ENCODE assay signal across 8 mouse cellular contexts in genomic region chr7:63896968-63897468, GRCm38 (mm10). TPM values are rescaled to one million over a fixed set of nuclear protein-coding genes. Genes with fewer than 3 reads are reported as not detected.
A peak's percentile ranks its signal among the peaks of the same experiment; 100 is the strongest.
DNase-seq lines count a peak whose midpoint lies in the region; ATAC-seq and TF ChIP-seq lines count a peak whose summit lies in the region.

No protein-coding gene starts in this region.

- peak; percentile 60; the same call in 1 of the 2 replicates for TF ChIP-seq POLR2A in cortical plate, adult 2 months (IDR thresholded peaks at IDR 0.05; ENCODE audit: extremely low read depth, insufficient read depth, low read length)

- peak; percentile 75 for ATAC-seq in activated CD4-positive, CD25-positive, alpha-beta regulatory T cell, adult 4 months
- ATAC-seq in hindbrain, embryonic 16.5 days = peak; percentile 83

- no peaks in the 10 kb centered on the region for H3K36me3 ChIP-seq in hindbrain, embryonic 16.5 days (ENCODE audit: control insufficient read depth, insufficient read depth, low read length)
- no peaks in the 10 kb centered on the region for H3K36me3 ChIP-seq in macrophage (ENCODE audit: inconsistent target)

- no peaks in the 10 kb centered on the region for H3K9me3 ChIP-seq in hindbrain, embryonic 16.5 days (ENCODE audit: control insufficient read depth, low read length)

- TF ChIP-seq CTCF in cortical plate, adult 2 months (IDR thresholded peaks at IDR 0.05; ENCODE audit: extremely low read depth, insufficient read depth, low read length) = 0 out of 2 replicates have a peak, but pooled peaks have one; percentile 29
- TF ChIP-seq CTCF in gastrocnemius, adult 2 months (IDR thresholded peaks at IDR 0.05) = peak; percentile 56
- TF ChIP-seq CTCF in left cerebral cortex, adult 2 months (IDR thresholded peaks at IDR 0.05) = peak; percentile 54

- peak overlapping the region; percentile 64 for H3K4me2 ChIP-seq in hindbrain, embryonic 16.5 days (ENCODE audit: low read length)

- peak overlapping the region; percentile 97 for H3K27ac ChIP-seq in cortical plate, adult 2 months (ENCODE audit: insufficient read depth, low read length)
- H3K27ac ChIP-seq in gastrocnemius, adult 2 months = peak overlapping the region; percentile 98
- H3K27ac ChIP-seq in hindbrain, embryonic 16.5 days (ENCODE audit: low read depth, low read length) = peak overlapping the region; percentile 58; the same call in 1 of the 2 replicates
- peak overlapping the region; percentile 98 for H3K27ac ChIP-seq in left cerebral cortex, adult 2 months
- H3K27ac ChIP-seq in macrophage = peak overlapping the region; percentile 45

- peak; percentile 98 for DNase-seq in gastrocnemius, adult 2 months
- peak; percentile 87 to 91 for DNase-seq in left cerebral cortex, adult 2 months (ENCODE audit: extremely low spot score in 1 of 2, low spot score in 2 of 2)
- peak; percentile 46 for DNase-seq in retina, postnatal 7 days (ENCODE audit: low read depth, low spot score)
- DNase-seq in urinary bladder, adult 18-20 months (ENCODE audit: low spot score in 2 of 2) = peak; percentile 68 to 90

- H3K9ac ChIP-seq in hindbrain, embryonic 16.5 days (ENCODE audit: low read depth, low read length) = peak overlapping the region; percentile 58

- intact Hi-C loops in gastrocnemius, adult 2 months (cut with DNase I) = loop anchor here (1.0 to 5.0 kb wide), 4 partner anchors 14 to 40 kb away; no protein-coding TSS in a partner anchor
- intact Hi-C loops in left cerebral cortex, adult 2 months (cut with DNase I) = loop anchor here (1.0 to 2.0 kb wide), 6 partner anchors 16 to 142 kb away; no protein-coding TSS in a partner anchor

- peak overlapping the region; percentile 11 for H3K4me3 ChIP-seq in cortical plate, adult 2 months (ENCODE audit: insufficient read depth, low read length)
- H3K4me3 ChIP-seq in gastrocnemius, adult 2 months = peak overlapping the region; percentile 66
- peak overlapping the region; percentile 33 for H3K4me3 ChIP-seq in hindbrain, embryonic 16.5 days (ENCODE audit: low read length)
- H3K4me3 ChIP-seq in left cerebral cortex, adult 2 months = peak overlapping the region; percentile 40
- H3K4me3 ChIP-seq in macrophage (ENCODE audit: inconsistent target) = peak overlapping the region; percentile 8; the same call in 1 of the 2 replicates

- 3% methylated on average over 22 of the region's 22 CpGs for WGBS in hindbrain, embryonic 16.5 days
- 3% methylated on average over 20 of the region's 22 CpGs for WGBS in macrophage (ENCODE audit: missing documents)

- H3K79me2 ChIP-seq in macrophage (ENCODE audit: inconsistent target) = peaks cover 99% of the 10 kb centered on the region

- no peaks in the 10 kb centered on the region for H3K27me3 ChIP-seq in hindbrain, embryonic 16.5 days (replicated peaks; ENCODE audit: control insufficient read depth, insufficient read depth, low read length)

- H3K4me1 ChIP-seq in cortical plate, adult 2 months (ENCODE audit: control insufficient read depth, insufficient read depth, low read length) = peaks cover 33% of the 10 kb centered on the region
- H3K4me1 ChIP-seq in hindbrain, embryonic 16.5 days (ENCODE audit: control insufficient read depth, insufficient read depth, low read depth, low read length) = peaks cover 29% of the 10 kb centered on the region

RNA-seq across cellular contexts. Expression of gene E030018B13Rik, which starts 19.6 kb away (rescaled TPM):
- polyA plus RNA-seq in activated CD4-positive, CD25-positive, alpha-beta regulatory T cell, adult 4 months (2017; shearing (Covaris generic)) = under 1 TPM in 1 of 2 experiments, not detected in 1; 0.56 TPM
- not detected in 2 replicates for polyA plus RNA-seq in cortical plate, adult 2 months (2012; rRNA removed)
- under 1 TPM in 1 of 2 experiments, not detected in 1; 0.22 TPM for total RNA-seq in gastrocnemius, adult 2 months (2021)
- polyA plus RNA-seq in hindbrain, embryonic 16.5 days (2015; fragmentation: Nextera tagmentation; extraction: Ambion mirVana) = not detected in 2 replicates
- not detected for total RNA-seq in left cerebral cortex, adult 2 months (2021)
- not detected for total RNA-seq in macrophage (2018; cell fraction: chromatin; rRNA removed)
- total RNA-seq in macrophage (2018; cell fraction: cytosol; rRNA removed) = not detected
- under 1 TPM in 1 of 26 experiments, not detected in 25; 0.57 TPM for total RNA-seq in macrophage (2018; cell fraction: nucleus; rRNA removed)
- not detected in 3 replicates for polyA plus RNA-seq in macrophage (2018)

RNA-seq across cellular contexts. Expression of gene Klf13, which starts 41.7 kb away (rescaled TPM):
- polyA plus RNA-seq in activated CD4-positive, CD25-positive, alpha-beta regulatory T cell, adult 4 months (2017; shearing (Covaris generic)) = 100 to 1,000 TPM; 153 to 178 TPM
- 59.6 and 64.2 TPM in 2 replicates for polyA plus RNA-seq in cortical plate, adult 2 months (2012; rRNA removed)
- 10 to 100 TPM; 56.6 to 59.6 TPM for total RNA-seq in gastrocnemius, adult 2 months (2021)
- 22.1 and 23.9 TPM in 2 replicates for polyA plus RNA-seq in hindbrain, embryonic 16.5 days (2015; fragmentation: Nextera tagmentation; extraction: Ambion mirVana)
- 100 to 1,000 TPM; 179 to 199 TPM for total RNA-seq in left cerebral cortex, adult 2 months (2021)
- 100 to 1,000 TPM in 19 of 26 experiments, 10 to 100 TPM in 7; 57.4 to 205 (median 131) TPM for total RNA-seq in macrophage (2018; cell fraction: chromatin; rRNA removed)
- total RNA-seq in macrophage (2018; cell fraction: cytosol; rRNA removed) = 10 to 100 TPM; 37.1 to 73.4 (median 56.6) TPM
- total RNA-seq in macrophage (2018; cell fraction: nucleus; rRNA removed) = 100 to 1,000 TPM in 12 of 26 experiments, 10 to 100 TPM in 14; 55.9 to 254 (median 96.4) TPM
- polyA plus RNA-seq in macrophage (2018) = 20.8 to 38.0 TPM (median 22.5 TPM) in 3 replicates

Comparison
In these comparisons a context has a peak if more than half of its experiments do, and no peak if none do; other contexts are left out.
1. Peak in every context shown above with its lines: DNase-seq, ATAC-seq, H3K4me3 ChIP-seq and H3K27ac ChIP-seq.
2. H3K27ac ChIP-seq: peak in every context shown above with its lines; median percentile 98 in gastrocnemius, adult 2 months; 98 in left cerebral cortex, adult 2 months; 97 in cortical plate, adult 2 months; 58 in hindbrain, embryonic 16.5 days; 45 in macrophage.
3. H3K4me3 ChIP-seq: peak in every context shown above with its lines; median percentile 66 in gastrocnemius, adult 2 months; 40 in left cerebral cortex, adult 2 months; 33 in hindbrain, embryonic 16.5 days; 11 in cortical plate, adult 2 months; 8 in macrophage.
4. DNase-seq: peak in every context shown above with its lines; median percentile 98 in gastrocnemius, adult 2 months; 89 in left cerebral cortex, adult 2 months; 79 in urinary bladder, adult 18-20 months; 46 in retina, postnatal 7 days.